Mouse (Mus musculus): ENCODE results near the gene D10Jhu81e. TPM values are rescaled to one million over a fixed set of nuclear protein-coding genes. Genes with fewer than 3 reads are reported as not detected.
"Not testable (repeated sequence)": the region's sequence is repeated elsewhere in the genome, so short reads cannot be mapped to it uniquely, and the experiment has no call there.

D10Jhu81e gene
- polyA plus RNA-seq, 1 experiment from 2014 or later: 34.5 TPM

DNA sequence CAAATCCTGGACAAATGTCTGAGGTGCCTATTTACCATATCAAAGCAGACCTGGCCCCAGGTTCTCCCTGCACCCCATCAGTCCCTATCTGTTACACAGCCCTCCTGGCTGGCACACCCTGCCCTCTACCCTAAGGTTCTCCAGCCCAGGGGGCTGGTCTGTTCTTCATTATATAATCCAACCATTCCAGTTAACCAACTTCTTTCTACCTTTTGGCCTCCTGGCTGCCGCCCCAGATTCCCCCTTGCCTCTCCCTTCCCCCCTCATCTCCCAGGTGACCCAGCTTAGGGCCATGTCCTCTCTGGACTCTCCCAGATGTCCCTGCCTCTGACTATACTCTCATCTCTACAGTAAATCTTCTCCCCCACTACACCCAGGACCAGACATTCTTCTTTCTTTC, 41.7 kb downstream of the D10Jhu81e start:
- Histone ChIP-seq H3K4me1 (peaks cover 4% of the 10 kb centered on the region; the same call in 1 of the 2 replicates), H3K27ac (replicated peaks) (no peak overlapping the region), H3K9me3 (replicated peaks) (no peaks in the 10 kb centered on the region), H3K4me3 (replicated peaks) (no peak overlapping the region), H3K27me3 (replicated peaks) (no peaks in the 10 kb centered on the region), H3K9ac (replicated peaks) (no peak overlapping the region), H3K36me3 (no peaks in the 10 kb centered on the region), H3K4me2 (no peak overlapping the region)
- no peak for ATAC-seq (ENCODE audit: low FRiP score)
- 65% methylated on average over 1 of the region's 1 CpGs for WGBS

DNA sequence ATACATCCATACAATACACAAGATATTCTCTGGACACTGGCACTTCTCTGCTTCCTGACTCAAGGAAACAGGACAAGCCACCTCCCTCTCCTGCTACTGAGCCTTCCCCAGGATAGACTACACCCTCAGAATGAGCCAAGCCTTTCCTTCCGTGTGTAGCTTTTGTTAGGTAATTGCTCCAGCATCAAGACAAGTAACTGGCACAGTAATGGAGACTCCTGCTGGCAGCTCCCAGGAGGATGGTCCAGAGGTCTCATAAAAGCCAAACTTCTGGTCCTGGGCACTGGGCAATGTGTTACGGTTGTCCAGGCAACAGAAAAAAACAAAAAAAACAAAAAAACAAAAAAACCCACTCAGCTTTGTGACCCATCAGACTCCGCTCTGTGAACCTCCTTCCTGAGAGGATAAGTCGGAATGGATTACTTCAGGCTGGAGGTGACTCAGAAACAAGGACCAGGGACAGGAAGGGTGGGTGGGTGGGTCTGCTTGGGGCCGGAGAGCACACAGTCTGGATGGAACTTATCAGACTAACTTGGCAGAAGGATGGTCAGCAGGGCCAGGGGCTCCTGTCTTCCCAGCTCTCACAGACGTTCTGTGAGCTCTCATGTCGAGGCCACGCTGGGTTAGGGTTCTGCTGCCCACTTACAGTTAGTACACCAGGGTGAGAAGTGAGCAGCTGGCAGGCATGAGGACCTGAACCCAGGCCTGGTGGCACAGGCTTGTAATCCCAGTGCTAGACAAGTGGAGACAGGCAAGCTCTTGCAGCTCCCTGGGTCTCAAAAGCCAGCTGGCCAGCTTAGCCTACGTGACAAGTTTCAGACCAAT, 42.3 kb downstream of the D10Jhu81e start:
- no peak overlapping the region for H3K9ac ChIP-seq (replicated peaks)
- no peak overlapping the region for H3K27ac ChIP-seq (replicated peaks)
- H3K27me3 ChIP-seq (replicated peaks): no peaks in the 10 kb centered on the region
- H3K4me2 ChIP-seq: no peak overlapping the region
- WGBS: 64% methylated on average over 9 of the region's 9 CpGs
- ATAC-seq (ENCODE audit: low FRiP score): no peak
- no peaks in the 10 kb centered on the region for H3K36me3 ChIP-seq
- no peaks in the 10 kb centered on the region for H3K9me3 ChIP-seq (replicated peaks)
- H3K4me3 ChIP-seq (replicated peaks): no peak overlapping the region
- H3K4me1 ChIP-seq: peaks cover 4% of the 10 kb centered on the region; the same call in 1 of the 2 replicates

DNA sequence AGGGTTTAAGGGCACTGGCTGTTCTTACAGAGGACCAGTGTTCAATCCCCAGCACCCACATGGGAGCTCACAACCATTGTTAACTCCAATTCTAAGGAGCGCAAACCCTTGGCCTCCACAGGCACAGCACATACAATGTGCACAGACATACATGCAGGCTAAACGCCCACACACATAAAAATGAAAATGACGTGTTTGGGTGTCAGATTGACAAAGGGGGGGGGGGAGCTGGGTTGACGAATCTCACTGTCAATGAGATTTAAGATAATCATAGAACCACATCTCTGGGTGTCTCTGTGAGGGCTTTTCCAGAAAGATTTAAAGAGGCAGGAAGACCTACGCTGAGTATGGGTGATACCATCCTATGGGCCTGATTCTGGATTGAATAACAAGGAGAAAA, 43.3 kb downstream of the D10Jhu81e start:
- H3K27me3 ChIP-seq (replicated peaks): no peaks in the 10 kb centered on the region
- ATAC-seq (ENCODE audit: low FRiP score): no peak
- no peak overlapping the region for H3K4me3 ChIP-seq (replicated peaks)
- no peaks in the 10 kb centered on the region for H3K9me3 ChIP-seq (replicated peaks)
- no peak overlapping the region for H3K4me2 ChIP-seq
- no peak overlapping the region for H3K27ac ChIP-seq (replicated peaks)
- H3K36me3 ChIP-seq: no peaks in the 10 kb centered on the region
- peaks cover 4% of the 10 kb centered on the region; the same call in 1 of the 2 replicates for H3K4me1 ChIP-seq
- 93% methylated on average over 5 of the region's 5 CpGs for WGBS
- no peak overlapping the region for H3K9ac ChIP-seq (replicated peaks)

DNA sequence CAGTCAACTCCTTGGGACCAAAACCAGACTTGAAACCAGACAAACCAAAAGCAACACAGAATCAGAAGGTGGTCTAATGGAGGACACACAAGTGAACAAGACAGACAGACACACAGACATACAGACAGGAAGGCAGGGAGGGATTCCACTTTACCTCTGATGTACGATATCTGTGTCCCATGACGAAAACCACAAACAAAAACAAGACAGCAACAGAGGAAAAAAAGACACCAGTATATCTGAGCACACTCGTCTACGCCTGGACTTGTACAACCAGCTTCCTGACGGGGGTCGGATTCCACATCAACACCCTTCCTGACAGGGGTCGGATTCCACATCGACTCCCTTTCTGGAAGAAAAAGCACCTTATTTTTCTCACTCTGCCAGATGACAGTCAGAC, 44.5 kb downstream of the D10Jhu81e start:
- not testable (repeated sequence) for H3K27ac ChIP-seq (replicated peaks); H3K4me3 ChIP-seq (replicated peaks); H3K9me3 ChIP-seq (replicated peaks); ATAC-seq (ENCODE audit: low FRiP score); H3K27me3 ChIP-seq (replicated peaks); H3K4me1 ChIP-seq; H3K36me3 ChIP-seq; H3K4me2 ChIP-seq; H3K9ac ChIP-seq (replicated peaks)
- 93% methylated on average over 8 of the region's 8 CpGs for WGBS

DNA sequence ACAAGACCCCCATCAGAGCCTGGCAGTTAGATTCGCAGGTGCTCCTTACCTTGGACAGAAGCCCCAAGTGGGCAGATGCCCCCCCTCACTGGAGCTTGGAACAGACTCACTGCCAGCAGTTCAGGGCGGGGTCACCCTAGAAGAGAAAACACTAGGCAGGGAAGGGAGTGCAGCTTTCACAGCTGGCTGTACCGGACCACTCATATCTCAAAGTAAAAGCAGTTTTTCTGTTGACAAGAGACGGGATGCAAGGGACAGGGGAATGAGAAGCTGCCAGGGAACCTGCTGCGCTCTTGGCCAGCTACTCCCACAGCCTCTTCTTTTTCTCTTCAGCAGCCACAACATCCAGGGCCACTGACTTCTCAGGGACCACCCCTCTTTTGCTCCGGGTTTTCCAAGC, 45.4 kb downstream of the D10Jhu81e start:
- not testable (repeated sequence) for H3K4me2 ChIP-seq; H3K36me3 ChIP-seq; H3K9me3 ChIP-seq (replicated peaks); H3K4me1 ChIP-seq; ATAC-seq (ENCODE audit: low FRiP score); H3K4me3 ChIP-seq (replicated peaks); H3K27ac ChIP-seq (replicated peaks); H3K27me3 ChIP-seq (replicated peaks); H3K9ac ChIP-seq (replicated peaks)
- 71% methylated on average over 6 of the region's 6 CpGs for WGBS

DNA sequence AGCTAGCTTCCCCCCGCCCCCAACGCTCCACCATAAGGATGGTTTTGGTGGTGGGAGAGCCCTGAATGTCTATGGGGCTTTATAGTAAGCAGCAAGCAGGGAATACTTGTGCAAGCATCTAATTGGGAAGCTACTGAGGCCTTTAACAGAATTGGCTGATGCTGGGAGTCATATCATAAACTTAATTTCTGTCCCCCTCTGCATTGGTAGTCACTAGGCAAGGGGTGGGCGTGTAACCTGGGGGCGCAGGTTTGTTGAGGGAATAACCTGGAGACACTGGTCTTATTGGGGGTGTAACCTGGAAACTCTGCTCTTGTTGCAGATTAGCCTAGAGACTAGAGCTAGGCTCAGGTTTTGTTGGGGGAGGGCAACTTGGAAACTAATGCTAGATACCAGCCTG, 50.2 kb downstream of the D10Jhu81e start:
- no peak for ATAC-seq (ENCODE audit: low FRiP score)
- Histone ChIP-seq H3K4me3 (replicated peaks) (no peak overlapping the region), H3K27me3 (replicated peaks) (no peaks in the 10 kb centered on the region), H3K36me3 (no peaks in the 10 kb centered on the region), H3K27ac (replicated peaks) (no peak overlapping the region), H3K4me1 (no peaks in the 10 kb centered on the region), H3K9ac (replicated peaks) (no peak overlapping the region), H3K4me2 (no peak overlapping the region), H3K9me3 (replicated peaks) (no peaks in the 10 kb centered on the region)
- WGBS: 95% methylated on average over 4 of the region's 4 CpGs

DNA sequence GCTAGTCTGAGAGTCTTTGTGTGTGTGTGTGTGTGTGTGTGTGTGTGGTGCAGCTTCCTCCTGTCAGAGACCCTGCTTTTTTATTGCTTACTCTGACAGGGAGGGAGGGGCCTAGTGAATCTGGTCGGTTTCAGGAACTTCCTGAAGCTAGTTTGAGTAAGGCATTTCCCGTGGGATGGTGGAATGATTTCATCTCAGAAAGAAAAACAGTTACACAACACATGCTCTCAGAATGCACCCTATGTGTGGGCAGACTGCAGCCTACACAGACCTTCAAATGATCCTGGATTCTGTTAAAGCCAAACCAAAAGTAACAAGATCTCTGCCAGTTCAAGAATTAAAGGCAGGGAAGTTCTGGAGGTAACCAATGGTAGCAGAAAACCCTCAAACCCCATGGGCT, 54.4 kb downstream of the D10Jhu81e start:
- no peaks in the 10 kb centered on the region for H3K36me3 ChIP-seq
- no peak overlapping the region for H3K27ac ChIP-seq (replicated peaks)
- H3K9ac ChIP-seq (replicated peaks): no peak overlapping the region
- H3K27me3 ChIP-seq (replicated peaks): no peaks in the 10 kb centered on the region
- no peaks in the 10 kb centered on the region for H3K4me1 ChIP-seq
- no peak for ATAC-seq (ENCODE audit: low FRiP score)
- 90% methylated on average over 2 of the region's 2 CpGs for WGBS
- H3K9me3 ChIP-seq (replicated peaks): no peaks in the 10 kb centered on the region
- no peak overlapping the region for H3K4me3 ChIP-seq (replicated peaks)
- H3K4me2 ChIP-seq: no peak overlapping the region

DNA sequence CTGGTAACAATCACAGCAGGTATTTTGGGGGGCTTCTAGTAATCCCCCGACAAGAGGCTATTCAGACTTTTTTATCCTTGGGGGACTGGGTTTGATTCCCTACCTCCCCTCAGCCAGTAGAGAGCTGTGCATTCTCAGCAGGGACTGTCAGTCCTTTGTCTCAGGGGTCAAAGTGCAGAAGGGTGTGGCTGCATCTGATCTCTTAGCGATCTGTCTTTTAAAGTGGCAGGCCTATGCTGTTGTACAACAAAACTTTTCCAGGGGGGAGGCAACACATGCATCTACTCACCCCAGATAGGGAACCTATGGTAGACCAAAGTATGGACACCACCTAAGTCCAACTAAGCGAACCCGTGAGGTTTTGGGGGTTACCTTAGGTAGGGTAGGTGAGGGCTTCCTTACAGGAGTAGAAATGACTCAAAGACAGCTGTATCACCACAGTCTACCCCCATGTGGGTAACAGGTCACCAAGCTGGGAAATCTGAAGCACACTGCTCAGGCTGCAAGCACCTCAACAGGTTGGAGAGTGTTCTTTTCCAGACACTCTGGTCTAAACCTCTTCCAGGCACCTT, 55.0 kb downstream of the D10Jhu81e start:
- no peaks in the 10 kb centered on the region for H3K36me3 ChIP-seq
- H3K9ac ChIP-seq (replicated peaks): no peak overlapping the region
- ATAC-seq (ENCODE audit: low FRiP score): no peak
- H3K27me3 ChIP-seq (replicated peaks): no peaks in the 10 kb centered on the region
- H3K4me3 ChIP-seq (replicated peaks): no peak overlapping the region
- no peak overlapping the region for H3K27ac ChIP-seq (replicated peaks)
- no peaks in the 10 kb centered on the region for H3K4me1 ChIP-seq
- no peaks in the 10 kb centered on the region for H3K9me3 ChIP-seq (replicated peaks)
- WGBS: 70% methylated on average over 4 of the region's 4 CpGs
- no peak overlapping the region for H3K4me2 ChIP-seq

Other genes starting within 250 kb of the D10Jhu81e start
- 8.1 and 9.5 TPM in 2 replicates for gene Trpm2, start 199.2 kb downstream of the D10Jhu81e start, polyA plus RNA-seq (2015; fragmentation: Nextera tagmentation; extraction: Ambion mirVana)
- gene 1810043G02Rik, start 191.3 kb downstream of the D10Jhu81e start, polyA plus RNA-seq (2015; fragmentation: Nextera tagmentation; extraction: Ambion mirVana): 48.5 and 51.5 TPM in 2 replicates
- gene Pfkl, start 159.7 kb downstream of the D10Jhu81e start, polyA plus RNA-seq (2015; fragmentation: Nextera tagmentation; extraction: Ambion mirVana): 112 and 133 TPM in 2 replicates
- 0.09 TPM in 1 of 2 replicates, not detected in the other for gene Dnmt3l, start 127.8 kb downstream of the D10Jhu81e start, polyA plus RNA-seq (2015; fragmentation: Nextera tagmentation; extraction: Ambion mirVana)
- gene Aire, start 126.2 kb downstream of the D10Jhu81e start, polyA plus RNA-seq (2015; fragmentation: Nextera tagmentation; extraction: Ambion mirVana): 0.18 and 2.5 TPM in 2 replicates
- gene Icosl, start 100.5 kb downstream of the D10Jhu81e start, polyA plus RNA-seq (2015; fragmentation: Nextera tagmentation; extraction: Ambion mirVana): 0.81 and 3.0 TPM in 2 replicates
- 14.8 and 19.0 TPM in 2 replicates for gene Pwp2, start 15.4 kb upstream of the D10Jhu81e start, polyA plus RNA-seq (2015; fragmentation: Nextera tagmentation; extraction: Ambion mirVana)
- 23.1 and 28.4 TPM in 2 replicates for gene Trappc10, start 74.9 kb upstream of the D10Jhu81e start, polyA plus RNA-seq (2015; fragmentation: Nextera tagmentation; extraction: Ambion mirVana)
- 77.4 and 77.6 TPM in 2 replicates for gene Agpat3, start 182.7 kb upstream of the D10Jhu81e start, polyA plus RNA-seq (2015; fragmentation: Nextera tagmentation; extraction: Ambion mirVana)
- gene Rrp1, start 243.3 kb upstream of the D10Jhu81e start, polyA plus RNA-seq (2015; fragmentation: Nextera tagmentation; extraction: Ambion mirVana): 413 and 414 TPM in 2 replicates

All from neural tube, embryonic 15.5 days (tissue).